1 mouse cellular context compared by ENCODE assay signal in genomic region chr3:40893816-40894258, GRCm38 (mm10).
A peak's percentile ranks its signal among the peaks of the same experiment; 100 is the strongest.
TF ChIP-seq lines count a peak whose summit lies in the region.

No protein-coding gene starts in this region.

TF ChIP-seq in CH12.LX, 34 proteins besides CTCF, POLR2A, EP300 and RAD21:
- TF ChIP-seq BHLHE40 (IDR thresholded peaks at IDR 0.05; ENCODE audit: low read depth, low read length) = peak; percentile 42; the same call in 1 of the 2 replicates
- peak; percentile 90 for TF ChIP-seq ELF1 (IDR thresholded peaks at IDR 0.05; ENCODE audit: low read depth, low read length)
- peak; percentile 48 for TF ChIP-seq TCF12 (IDR thresholded peaks at IDR 0.05; ENCODE audit: low read depth, low read length)
- TF ChIP-seq MEF2A (IDR thresholded peaks at IDR 0.05; ENCODE audit: borderline replicate concordance, low read depth, low read length) = peak; percentile 36; the same call in 1 of the 2 replicates
- TF ChIP-seq NRF1 (IDR thresholded peaks at IDR 0.05; ENCODE audit: low read depth, low read length) = peak; percentile 83
- peak; percentile 72 for TF ChIP-seq HCFC1 (IDR thresholded peaks at IDR 0.05; ENCODE audit: low read depth, low read length)
- TF ChIP-seq CHD2 (IDR thresholded peaks at IDR 0.05; ENCODE audit: low read length) = peak; percentile 98
- peak; percentile 82 for TF ChIP-seq MXI1 (IDR thresholded peaks at IDR 0.05; ENCODE audit: low read depth, low read length)
- TF ChIP-seq MAX (IDR thresholded peaks at IDR 0.05; ENCODE audit: low read length) = peak; percentile 56; the same call in 1 of the 2 replicates
- peak; percentile 33 for TF ChIP-seq IRF4 (IDR thresholded peaks at IDR 0.05; ENCODE audit: low read depth, low read length)
